Mouse (Mus musculus) lung, postnatal 0 days (tissue): ENCODE data around the gene Scn4a.
A peak's percentile ranks its signal among the peaks of the same experiment; 100 is the strongest.

Experiments
- CTCF ChIP-seq: IDR thresholded peaks from 2 replicates; pipeline ENCODE4 v1.5.1; 2016; ENCODE audit warnings: antibody characterized with exemption, mild to moderate bottlenecking
- EP300 ChIP-seq: IDR thresholded peaks from 2 replicates; pipeline ENCODE4 v1.6.1; 2016; ENCODE audit warnings: antibody characterized with exemption, mild to moderate bottlenecking, control low read depth

DNA sequence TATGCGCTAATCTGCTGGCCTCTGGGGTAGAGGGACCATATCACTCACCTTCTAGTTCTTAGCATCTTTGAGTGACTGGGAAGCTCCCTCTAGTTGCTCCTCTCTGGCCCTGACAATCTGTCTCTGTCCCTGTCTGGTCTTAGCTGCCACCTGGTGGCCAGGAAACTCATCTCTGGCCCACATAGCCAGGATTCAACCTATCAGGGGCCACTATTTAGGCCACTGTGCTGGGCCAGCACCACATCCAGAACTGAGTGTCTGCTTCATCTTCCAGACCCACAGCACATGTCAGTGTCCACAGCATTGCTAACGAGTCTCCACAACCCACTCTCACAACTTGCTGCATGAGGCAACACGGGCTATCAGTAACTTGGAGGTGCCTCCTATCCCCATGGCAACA lies 44.6 kb upstream of the Scn4a start:
- TF ChIP-seq CTCF (peak; percentile 53), EP300 (no peak)
